Mouse (Mus musculus): ENCODE measurements around the gene Ikbkg. TPM values are rescaled to one million over a fixed set of nuclear protein-coding genes. Genes with fewer than 3 reads are reported as not detected.
A peak's percentile ranks its signal among the peaks of the same experiment; 100 is the strongest.
"Not testable (repeated sequence)": the region's sequence is repeated elsewhere in the genome, so short reads cannot be mapped to it uniquely, and the experiment has no call there.

Gene Ikbkg
- polyA plus RNA-seq, 1 experiment from 2014 or later, result 18.9 TPM

DNA sequence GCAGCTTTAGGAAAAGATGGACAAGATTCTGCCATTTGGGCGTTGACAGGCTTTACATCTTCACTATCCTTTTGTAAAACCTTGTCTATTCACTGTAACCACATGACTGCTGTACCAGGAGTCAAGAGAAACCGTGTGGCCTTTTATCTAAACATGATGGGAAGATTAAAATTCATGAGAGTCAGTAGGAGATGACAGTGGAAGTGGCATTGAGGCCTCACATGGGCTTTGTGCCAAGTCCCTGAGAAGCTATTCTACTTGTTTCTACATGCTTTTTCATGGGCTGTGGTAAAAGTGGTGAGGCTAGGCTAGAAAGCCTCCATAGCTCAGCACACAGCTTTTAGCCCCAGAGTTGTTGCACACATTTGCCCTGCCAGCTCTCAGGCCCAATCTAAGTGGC is 15.2 kb downstream of the Ikbkg start:
- H3K9me3 ChIP-seq, result no peaks in the 10 kb centered on the region
- H3K4me1 ChIP-seq, result no peaks in the 10 kb centered on the region
- H3K27ac ChIP-seq (replicated peaks), result no peak overlapping the region
- H3K27me3 ChIP-seq (replicated peaks; ENCODE audit: low read depth, poor library complexity, severe bottlenecking), result no peaks in the 10 kb centered on the region
- no peak overlapping the region for H3K4me3 ChIP-seq
- WGBS, result 77% methylated on average over 2 of the region's 2 CpGs
- peaks cover 21% of the 10 kb centered on the region for H3K36me3 ChIP-seq (replicated peaks)
- no peak for DNase-seq (ENCODE audit: low spot score)

DNA sequence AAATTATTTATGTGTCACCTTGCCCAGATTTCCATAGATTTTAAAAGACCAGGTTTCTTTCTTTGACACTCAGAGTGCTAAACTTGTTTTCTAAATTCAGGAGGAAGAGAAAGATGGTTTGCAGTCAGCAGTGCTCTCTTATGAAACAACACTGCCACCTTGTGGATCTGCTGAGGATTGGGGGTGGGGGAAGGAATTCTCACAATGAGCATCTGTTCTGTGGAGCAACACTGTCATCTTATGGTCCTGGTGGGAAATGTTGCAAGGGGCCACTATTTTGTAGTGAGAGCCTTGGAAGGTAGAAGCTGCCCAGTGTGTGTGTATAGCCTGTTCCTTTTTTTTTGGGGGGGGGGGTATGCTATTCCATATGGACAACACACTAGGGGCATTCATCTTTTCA is 20.3 kb downstream of the Ikbkg start:
- DNase-seq (ENCODE audit: low spot score), result peak; percentile 66
- H3K27me3 ChIP-seq (replicated peaks; ENCODE audit: low read depth, poor library complexity, severe bottlenecking), result no peaks in the 10 kb centered on the region
- H3K27ac ChIP-seq (replicated peaks), result no peak overlapping the region
- peaks cover 21% of the 10 kb centered on the region for H3K36me3 ChIP-seq (replicated peaks)
- H3K4me3 ChIP-seq, result no peak overlapping the region
- no peaks in the 10 kb centered on the region for H3K4me1 ChIP-seq
- H3K9me3 ChIP-seq, result no peaks in the 10 kb centered on the region

DNA sequence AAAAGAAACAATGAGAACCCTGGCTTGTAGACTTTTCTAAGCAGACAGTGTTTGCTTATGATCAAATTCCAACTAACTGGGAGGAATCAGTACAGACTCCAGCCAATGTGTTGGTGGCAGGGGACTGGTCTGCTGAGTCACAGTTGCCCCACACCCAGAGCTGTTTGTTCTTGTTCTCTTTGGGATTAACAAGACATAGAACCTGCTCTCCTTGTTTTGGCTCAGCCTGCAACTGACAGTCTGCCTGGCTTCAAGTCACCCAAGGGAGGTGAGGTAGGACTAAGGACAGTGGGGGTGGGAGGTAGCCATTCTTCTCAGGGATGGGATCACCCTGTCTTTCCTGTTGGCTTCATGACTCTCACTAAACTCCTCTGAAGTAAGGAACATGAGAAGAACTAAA is 31.4 kb downstream of the Ikbkg start:
- Histone ChIP-seq H3K9me3 (no peaks in the 10 kb centered on the region), H3K4me1 (peaks cover 4% of the 10 kb centered on the region), H3K4me3 (no peak overlapping the region), H3K27ac (replicated peaks) (no peak overlapping the region), H3K36me3 (replicated peaks) (no peaks in the 10 kb centered on the region; the same call in 1 of the 2 replicates), H3K27me3 (replicated peaks; ENCODE audit: low read depth, poor library complexity, severe bottlenecking) (no peaks in the 10 kb centered on the region)
- DNase-seq (ENCODE audit: low spot score), result no peak

DNA sequence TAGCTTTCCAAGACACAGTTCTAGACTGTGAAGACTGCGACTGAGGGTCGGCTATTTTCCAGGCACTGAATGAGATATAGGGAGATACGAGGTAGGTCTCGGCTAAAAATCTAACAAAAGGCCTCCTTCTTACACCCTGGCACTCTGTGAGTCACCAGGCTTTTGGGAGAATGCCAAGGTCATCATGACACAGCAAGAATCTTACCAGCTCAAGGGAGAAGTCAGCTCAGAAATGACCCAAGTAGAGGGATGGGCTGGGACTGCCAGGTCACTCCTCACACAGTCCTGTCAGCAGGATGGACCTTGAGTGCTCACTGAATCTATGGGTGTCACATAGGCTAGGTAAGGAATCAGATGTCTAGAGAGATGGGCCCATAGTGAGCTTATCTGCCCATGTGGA is 32.1 kb downstream of the Ikbkg start:
- Histone ChIP-seq H3K4me3 (no peak overlapping the region), H3K9me3 (no peaks in the 10 kb centered on the region), H3K27me3 (replicated peaks; ENCODE audit: low read depth, poor library complexity, severe bottlenecking) (no peaks in the 10 kb centered on the region), H3K27ac (replicated peaks) (no peak overlapping the region), H3K36me3 (replicated peaks) (no peaks in the 10 kb centered on the region; the same call in 1 of the 2 replicates), H3K4me1 (peaks cover 6% of the 10 kb centered on the region)
- 91% methylated on average over 4 of the region's 4 CpGs for WGBS
- DNase-seq (ENCODE audit: low spot score), result no peak

DNA sequence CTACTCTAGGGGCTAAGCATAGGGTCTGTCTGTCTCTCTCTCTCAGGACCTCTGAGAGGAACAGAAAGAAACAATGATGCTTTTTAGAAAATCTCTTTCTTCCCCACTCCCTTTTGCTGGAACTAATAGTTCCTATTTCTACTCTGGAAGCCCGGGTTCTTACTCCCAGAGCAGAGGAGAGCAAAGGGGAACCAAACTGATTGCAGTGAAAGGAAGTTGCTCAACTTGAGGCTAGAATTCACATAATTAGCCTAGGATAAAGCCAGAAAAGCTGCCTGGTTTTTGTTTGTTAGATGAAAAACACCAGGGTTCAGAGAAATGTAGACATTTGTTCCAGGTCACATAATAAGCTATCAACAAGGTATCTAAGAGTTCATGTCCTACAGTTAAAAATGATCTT is 33.2 kb downstream of the Ikbkg start:
- WGBS, result 76% methylated on average over 1 of the region's 1 CpGs
- no peaks in the 10 kb centered on the region for H3K27me3 ChIP-seq (replicated peaks; ENCODE audit: low read depth, poor library complexity, severe bottlenecking)
- no peaks in the 10 kb centered on the region for H3K9me3 ChIP-seq

DNA sequence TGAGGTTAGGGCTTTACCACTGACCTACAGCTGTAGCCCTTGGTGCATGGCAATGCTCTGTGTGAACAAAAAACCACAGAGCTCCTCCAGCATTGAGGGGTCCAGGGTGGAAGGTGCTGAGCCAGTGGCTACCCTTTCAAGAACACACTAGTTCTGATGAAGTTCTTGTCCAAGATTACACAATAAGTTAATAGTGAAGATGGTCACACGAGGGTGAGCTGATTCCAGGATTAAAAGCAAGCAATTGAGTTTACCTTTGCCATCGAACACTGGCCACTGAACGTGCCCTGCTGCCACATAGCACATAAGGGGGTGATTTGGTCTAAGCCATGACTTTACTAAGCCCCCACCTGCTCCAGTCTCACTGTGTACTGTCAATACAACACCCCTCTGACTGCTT is 34.0 kb downstream of the Ikbkg start:
- Histone ChIP-seq H3K4me1 (peaks cover 8% of the 10 kb centered on the region), H3K9me3 (no peaks in the 10 kb centered on the region), H3K36me3 (replicated peaks) (no peaks in the 10 kb centered on the region; the same call in 1 of the 2 replicates), H3K4me3 (no peak overlapping the region), H3K27me3 (replicated peaks; ENCODE audit: low read depth, poor library complexity, severe bottlenecking) (no peaks in the 10 kb centered on the region), H3K27ac (replicated peaks) (no peak overlapping the region)
- no peak for DNase-seq (ENCODE audit: low spot score)
- 82% methylated on average over 3 of the region's 3 CpGs for WGBS

More for the DNA sequence above, 33.2 kb downstream of the Ikbkg start:
- DNase-seq (ENCODE audit: low spot score), result no peak
- Histone ChIP-seq H3K4me1 (peaks cover 8% of the 10 kb centered on the region), H3K36me3 (replicated peaks) (no peaks in the 10 kb centered on the region; the same call in 1 of the 2 replicates), H3K4me3 (no peak overlapping the region), H3K27ac (replicated peaks) (no peak overlapping the region)

DNA sequence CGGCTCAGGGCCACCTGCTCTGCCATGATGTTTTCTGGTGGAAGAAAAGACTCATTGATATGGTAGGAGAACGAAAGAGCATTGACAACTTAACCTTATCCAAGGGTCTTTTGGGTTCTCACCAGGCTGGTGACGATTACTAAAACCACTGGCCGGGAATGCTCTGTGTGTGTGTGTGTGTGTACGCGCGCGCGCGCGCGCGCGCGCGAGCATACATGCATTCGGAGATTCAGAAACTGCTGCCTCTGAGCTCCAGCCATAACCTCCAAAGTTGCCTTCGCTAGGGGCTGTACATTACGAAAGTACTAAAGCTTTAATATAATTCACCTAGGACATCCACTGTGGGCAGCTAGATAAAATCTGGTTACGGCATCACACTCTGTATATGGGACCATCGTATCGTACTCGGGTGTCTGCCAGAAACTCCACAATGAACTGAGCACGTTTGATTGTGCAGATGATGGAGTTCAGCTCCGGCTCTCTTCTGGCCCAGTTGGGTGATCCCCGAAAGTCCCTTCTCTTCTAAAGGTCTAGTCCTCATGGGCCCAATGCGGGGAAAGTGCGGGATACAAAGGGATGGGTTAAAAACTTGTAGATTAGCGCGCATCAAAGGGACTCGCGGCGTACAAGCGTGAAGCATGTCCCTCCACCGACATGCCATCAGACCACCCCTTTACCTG is 35.2 kb downstream of the Ikbkg start:
- Histone ChIP-seq H3K4me3 (peak overlapping the region; percentile 67), H3K9me3 (no peaks in the 10 kb centered on the region), H3K27me3 (replicated peaks; ENCODE audit: low read depth, poor library complexity, severe bottlenecking) (no peaks in the 10 kb centered on the region), H3K36me3 (replicated peaks) (no peaks in the 10 kb centered on the region; the same call in 1 of the 2 replicates), H3K4me1 (peaks cover 8% of the 10 kb centered on the region), H3K27ac (replicated peaks) (peak overlapping the region; percentile 82)
- DNase-seq (ENCODE audit: low spot score), result peak; percentile 25
- WGBS, result 24% methylated on average over 35 of the region's 35 CpGs

DNA sequence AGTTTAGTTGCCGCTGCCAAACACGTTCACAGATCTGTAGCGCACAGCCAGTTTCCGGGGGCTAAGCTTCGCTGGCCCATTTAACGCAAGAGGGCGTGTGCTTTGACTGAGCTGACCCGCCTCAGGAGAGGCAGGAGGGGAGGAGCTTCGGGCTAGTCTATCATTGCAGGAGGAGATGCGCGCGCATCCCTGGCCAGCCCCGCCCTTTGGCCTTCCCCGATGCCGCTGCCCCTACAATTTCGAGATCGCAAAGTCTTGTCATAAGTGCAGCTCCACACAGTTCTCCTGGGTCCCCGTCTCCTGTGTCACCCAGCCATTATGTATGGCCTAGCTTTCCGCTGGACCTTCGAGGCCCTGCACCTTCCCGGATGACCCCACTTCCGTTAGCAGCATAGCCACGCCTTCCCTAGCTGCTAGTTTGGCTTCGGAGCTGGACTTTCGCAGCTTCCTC is 35.8 kb downstream of the Ikbkg start, which contains the start of gene G6pdx:
TSS of gene G6pdx (minus strand) at position 369 of the 451 bp plus-strand sequence.
- 23% methylated on average over 25 of the region's 25 CpGs for WGBS
- Histone ChIP-seq H3K4me1 (peaks cover 8% of the 10 kb centered on the region), H3K9me3 (no peaks in the 10 kb centered on the region)

DNA sequence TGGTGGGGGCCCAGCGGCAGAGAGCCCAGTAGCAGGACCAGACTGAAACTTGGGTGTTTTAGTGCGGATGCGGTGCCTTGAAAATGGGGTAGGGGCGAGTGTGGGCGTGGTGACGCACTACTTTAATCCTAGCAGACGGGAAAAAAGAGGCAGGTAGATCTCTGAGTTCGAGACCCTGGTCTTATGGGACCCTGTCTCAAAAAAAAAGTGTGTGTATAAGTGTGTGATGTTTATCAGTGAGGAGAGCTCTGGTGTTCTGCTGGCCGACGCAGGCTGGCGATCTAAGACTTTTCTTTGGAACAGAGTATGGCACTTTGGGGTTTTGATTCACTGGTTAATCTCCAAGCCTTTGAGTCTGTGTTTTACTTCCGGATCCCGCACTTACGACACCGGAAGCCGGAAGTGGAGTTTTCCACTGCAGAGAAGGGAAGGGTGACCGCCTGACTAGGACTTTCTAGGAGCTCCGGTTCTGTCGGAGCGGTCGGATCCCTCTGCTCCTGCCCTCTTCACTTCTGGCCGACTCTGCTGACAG is 36.3 kb downstream of the Ikbkg start:
- WGBS, result 18% methylated on average over 22 of the region's 22 CpGs
- Histone ChIP-seq H3K9me3 (no peaks in the 10 kb centered on the region), H3K4me1 (peaks cover 8% of the 10 kb centered on the region), H3K27ac (replicated peaks) (peak overlapping the region; percentile 82), H3K4me3 (peak overlapping the region; percentile 67), H3K36me3 (replicated peaks) (peaks cover 8% of the 10 kb centered on the region), H3K27me3 (replicated peaks; ENCODE audit: low read depth, poor library complexity, severe bottlenecking) (no peaks in the 10 kb centered on the region)
- DNase-seq (ENCODE audit: low spot score), result peak; percentile 76

More for the DNA sequence above, 35.8 kb downstream of the Ikbkg start, which contains the start of gene G6pdx:
- no peaks in the 10 kb centered on the region for H3K27me3 ChIP-seq (replicated peaks; ENCODE audit: low read depth, poor library complexity, severe bottlenecking)
- peak within 1 kb of the TSS; percentile 67 for H3K4me3 ChIP-seq
- peak; percentile 89 for DNase-seq (ENCODE audit: low spot score)
- H3K27ac ChIP-seq (replicated peaks), result peak within 1 kb of the TSS; percentile 82
- peaks cover 3% of the 10 kb centered on the region for H3K36me3 ChIP-seq (replicated peaks)

DNA sequence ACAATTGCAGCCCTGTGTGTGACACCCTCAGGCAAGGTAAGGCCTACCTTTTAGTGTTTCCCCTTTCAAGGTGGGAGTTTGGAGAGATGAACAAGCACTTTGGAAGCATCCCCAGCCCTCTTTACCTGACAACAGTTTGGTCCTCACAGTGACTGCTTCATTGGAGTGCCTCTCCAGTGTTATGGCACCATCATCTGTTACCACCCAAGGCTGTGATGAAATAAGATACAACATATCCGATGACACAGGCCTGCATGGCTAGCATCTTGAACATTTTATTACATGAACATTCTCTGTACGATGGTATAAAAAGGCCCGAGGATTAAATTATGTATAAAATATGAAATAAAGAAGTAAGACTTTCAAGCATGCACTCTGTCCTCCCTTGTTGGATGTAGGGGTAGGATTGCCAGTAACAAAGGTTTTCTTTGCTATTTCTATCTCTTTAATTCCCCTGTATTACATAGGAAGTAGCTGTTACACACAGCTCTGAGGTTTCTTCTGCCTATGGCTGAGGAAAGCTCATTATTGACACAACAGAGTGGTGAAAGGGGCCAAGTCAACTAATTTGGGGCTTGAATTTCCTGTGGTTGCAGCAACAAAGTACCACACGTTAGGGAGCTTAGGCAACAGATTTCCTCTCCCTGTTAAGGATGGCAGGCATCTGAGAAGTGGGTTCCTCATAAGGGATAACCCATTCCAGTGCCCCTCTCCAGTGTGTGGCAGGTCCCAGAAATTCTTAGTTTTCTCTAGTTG is 58.2 kb downstream of the Ikbkg start:
- no peak overlapping the region for H3K4me3 ChIP-seq
- peaks cover 13% of the 10 kb centered on the region; the same call in 1 of the 2 replicates for H3K36me3 ChIP-seq (replicated peaks)
- H3K27me3 ChIP-seq (replicated peaks; ENCODE audit: low read depth, poor library complexity, severe bottlenecking), result no peaks in the 10 kb centered on the region
- no peaks in the 10 kb centered on the region for H3K4me1 ChIP-seq
- 83% methylated on average over 4 of the region's 4 CpGs for WGBS
- no peak overlapping the region for H3K27ac ChIP-seq (replicated peaks)
- DNase-seq (ENCODE audit: low spot score), result no peak
- H3K9me3 ChIP-seq, result no peaks in the 10 kb centered on the region

DNA sequence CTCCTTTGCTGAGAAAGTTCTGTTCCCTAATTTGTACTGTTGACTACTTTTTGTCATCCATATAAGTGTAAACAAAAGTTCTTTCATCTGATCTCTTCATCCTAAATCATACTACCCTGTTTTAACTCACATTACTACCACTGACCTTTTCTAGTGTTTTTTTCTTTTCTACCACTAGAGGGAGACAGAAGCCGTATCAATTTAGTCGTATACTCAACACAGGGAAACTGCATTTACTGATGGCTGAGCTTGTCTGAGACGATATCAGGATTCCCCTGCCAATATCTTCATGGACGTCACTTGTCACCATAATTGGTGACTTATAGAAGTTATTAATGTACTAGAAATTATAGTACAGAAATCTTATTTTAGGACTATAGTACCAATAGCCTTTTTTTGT is 59.7 kb downstream of the Ikbkg start:
- H3K4me1 ChIP-seq, result no peaks in the 10 kb centered on the region
- no peak overlapping the region for H3K4me3 ChIP-seq
- no peak for DNase-seq (ENCODE audit: low spot score)
- H3K9me3 ChIP-seq, result no peaks in the 10 kb centered on the region
- no peak overlapping the region for H3K27ac ChIP-seq (replicated peaks)
- no peaks in the 10 kb centered on the region for H3K27me3 ChIP-seq (replicated peaks; ENCODE audit: low read depth, poor library complexity, severe bottlenecking)
- H3K36me3 ChIP-seq (replicated peaks), result peaks cover 10% of the 10 kb centered on the region; the same call in 1 of the 2 replicates
- 17% methylated on average over 4 of the region's 4 CpGs for WGBS

DNA sequence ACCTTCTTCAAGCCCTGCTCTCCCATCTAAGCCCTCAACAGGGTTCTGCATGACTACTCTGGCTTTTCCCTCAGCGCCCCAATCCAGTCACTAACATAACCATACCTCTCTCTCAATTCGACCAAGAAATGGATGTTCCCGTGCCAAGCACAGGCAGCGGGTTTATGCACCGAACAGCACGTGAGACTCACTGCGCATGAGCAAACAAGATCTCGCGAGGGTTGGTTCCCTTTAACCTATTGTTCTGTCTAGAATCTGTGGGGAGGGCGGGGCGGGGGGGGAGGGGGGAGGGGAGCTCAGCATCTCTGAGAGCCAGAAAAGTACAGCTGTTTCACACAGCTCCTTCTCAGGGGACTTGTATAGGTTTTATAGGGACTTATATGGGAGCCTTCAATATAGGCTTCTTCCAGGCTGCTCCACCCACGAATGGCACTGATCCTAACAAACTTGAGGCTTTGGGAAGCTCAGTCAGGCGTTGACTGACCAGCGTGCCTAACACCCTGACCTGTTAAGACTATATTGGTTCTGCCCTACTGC is 88.3 kb downstream of the Ikbkg start, which contains the start of gene Gm6880:
TSS of gene Gm6880 (minus strand) at position 51 of the 537 bp plus-strand sequence.
- H3K9me3 ChIP-seq; H3K36me3 ChIP-seq (replicated peaks); DNase-seq (ENCODE audit: low spot score); H3K4me1 ChIP-seq; H3K4me3 ChIP-seq; H3K27me3 ChIP-seq (replicated peaks; ENCODE audit: low read depth, poor library complexity, severe bottlenecking); H3K27ac ChIP-seq (replicated peaks): not testable (repeated sequence)
- WGBS, result 81% methylated on average over 14 of the region's 14 CpGs
